Mouse (Mus musculus) lung, adult 18-20 months (tissue): Measurements from ENCODE around the gene Cacna1c.

Experiments used
- DNase-seq, 2 experiments: peaks; one replicate each; pipeline ENCODE4 v3.0.0; 2022; ENCODE audit warnings: mixed read lengths in 2 of 2

The Cacna1c gene

GRCm38 (mm10) chr6:119088381-119088780 is 107.8 kb downstream of the Cacna1c start:
- DNase-seq = peak in 1 of 2 experiments; percentile 16

DNA sequence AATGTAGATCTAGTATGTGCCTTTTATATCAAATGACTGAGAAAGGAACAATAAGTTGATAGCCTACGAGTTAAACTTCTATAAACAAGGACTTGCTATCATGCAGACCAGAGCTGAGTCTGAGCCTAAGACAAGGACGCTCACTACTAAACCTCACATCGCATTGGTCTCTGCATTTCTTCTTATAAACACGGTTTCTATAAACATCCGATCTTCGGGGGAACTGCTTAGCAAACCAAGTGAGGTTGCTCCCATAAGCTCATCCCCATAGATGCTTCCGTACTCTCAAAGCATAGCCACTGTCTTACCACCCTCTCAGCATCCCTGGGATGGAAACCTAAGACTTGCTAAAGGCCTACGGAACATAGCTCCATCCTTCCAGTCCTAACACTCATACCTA is 108.3 kb downstream of the Cacna1c start:
- no peak for DNase-seq

GRCm38 (mm10) chr6:119085789-119086188 is 110.4 kb downstream of the Cacna1c start:
- DNase-seq = no peak

DNA sequence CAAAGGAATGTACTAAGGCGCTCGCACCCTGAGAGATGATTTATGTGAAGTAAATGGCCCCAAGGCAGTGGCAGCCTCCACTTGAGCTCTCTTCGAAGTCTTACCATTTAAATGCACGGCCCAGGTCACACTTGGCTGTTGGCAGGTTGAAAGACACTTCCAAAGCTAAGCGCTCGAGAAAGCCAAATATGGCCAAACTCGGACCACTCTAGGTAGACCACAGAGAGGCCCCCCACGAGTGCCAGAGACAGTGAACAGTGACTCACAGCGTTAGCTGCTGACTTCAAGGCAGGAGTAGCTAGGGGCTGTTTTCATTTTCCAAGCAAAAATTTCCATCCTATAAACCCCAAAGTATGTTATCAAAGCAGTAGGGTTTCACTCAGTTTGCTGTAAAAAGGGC is 111.7 kb downstream of the Cacna1c start:
- DNase-seq = no peak

DNA sequence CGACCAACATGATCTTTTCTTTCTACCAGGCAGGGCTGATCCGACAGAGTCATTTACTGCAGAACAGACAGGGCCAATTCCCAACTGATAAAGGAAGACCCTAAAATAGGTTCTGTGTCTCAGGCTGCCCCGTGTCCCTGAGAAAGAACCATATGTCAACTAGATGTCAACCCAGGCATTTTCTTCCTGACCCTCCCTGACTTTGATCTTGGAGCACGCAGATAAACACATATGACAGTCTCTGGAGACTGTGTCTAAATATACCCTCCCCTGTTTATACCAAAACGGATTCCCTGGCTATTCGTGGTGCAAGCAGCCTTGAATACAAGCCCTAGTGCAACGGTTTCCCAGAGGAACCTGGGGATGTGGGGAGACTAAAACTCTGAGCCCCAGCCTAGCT is 112.7 kb downstream of the Cacna1c start:
- DNase-seq = no peak

DNA sequence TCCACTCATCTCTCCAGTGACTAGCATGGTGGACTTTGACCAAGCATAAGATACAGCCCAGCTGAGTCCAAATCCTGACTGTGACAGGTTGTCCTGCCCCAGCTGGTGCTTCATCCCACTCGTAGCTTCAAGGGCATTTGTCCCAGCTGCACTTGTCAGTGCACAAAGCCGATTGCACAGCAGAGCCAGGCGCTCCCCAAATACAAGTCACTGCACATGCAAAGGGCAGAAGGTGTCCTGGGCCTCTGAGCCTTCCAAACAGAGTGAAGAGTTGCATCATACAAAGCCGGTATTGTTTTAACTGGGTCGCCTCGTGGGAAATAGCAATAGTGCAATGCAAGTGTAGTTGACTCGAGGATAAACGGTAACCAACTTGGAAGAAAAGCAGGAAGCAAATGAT is 113.6 kb downstream of the Cacna1c start:
- DNase-seq = peak in 1 of 2 experiments; percentile 43

GRCm38 (mm10) chr6:119081650-119082049 is 114.6 kb downstream of the Cacna1c start:
- DNase-seq = no peak

DNA sequence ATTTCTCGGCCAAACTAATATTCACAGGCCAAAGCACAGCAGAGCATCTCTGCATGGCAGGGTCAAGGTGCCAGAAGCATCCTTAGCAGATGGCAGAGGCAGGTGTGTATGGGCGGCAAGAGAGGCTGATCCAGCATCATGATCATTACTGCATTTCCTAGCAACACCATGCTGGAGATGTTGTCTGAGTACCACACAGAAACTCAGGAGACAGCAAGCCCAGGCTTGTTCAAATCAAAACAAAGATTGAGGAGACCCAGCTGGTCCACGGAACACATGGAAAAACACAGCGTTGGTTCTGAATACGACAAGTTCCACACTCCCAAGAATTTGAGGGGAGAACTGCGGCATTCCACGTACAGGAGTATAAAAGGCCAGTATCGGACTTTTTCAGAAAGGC is 116.6 kb downstream of the Cacna1c start:
- DNase-seq = peak in 1 of 2 experiments; percentile 14

- no peak for DNase-seq
Observed at GRCm38 (mm10) chr6:119078912-119079311, 117.3 kb downstream of the Cacna1c start.

DNA sequence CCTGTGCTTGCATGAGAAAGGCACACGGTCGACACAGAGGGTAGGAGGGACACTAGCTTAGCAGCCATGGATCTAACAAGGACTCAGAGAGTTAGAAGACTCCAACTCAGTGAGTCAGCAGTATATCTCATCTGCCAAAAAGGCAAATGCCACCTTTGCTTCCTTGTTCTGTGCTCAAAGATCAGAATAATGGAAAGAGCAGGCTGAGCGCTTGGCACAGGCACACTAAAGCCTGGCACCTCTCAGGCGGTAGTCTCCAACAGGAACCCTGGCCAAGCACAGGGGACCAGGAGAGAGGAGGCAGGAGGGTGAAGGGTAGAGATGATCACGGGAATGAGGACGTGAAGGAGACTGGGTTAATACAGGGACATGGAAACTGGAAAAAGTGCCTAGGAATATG is 119.0 kb downstream of the Cacna1c start:
- no peak for DNase-seq

- no peak for DNase-seq
Observed at GRCm38 (mm10) chr6:119073419-119074071, 122.7 kb downstream of the Cacna1c start.

- DNase-seq = no peak
Observed at GRCm38 (mm10) chr6:119072772-119073171, 123.4 kb downstream of the Cacna1c start.

GRCm38 (mm10) chr6:119070771-119071170 is 125.4 kb downstream of the Cacna1c start:
- no peak for DNase-seq

DNA sequence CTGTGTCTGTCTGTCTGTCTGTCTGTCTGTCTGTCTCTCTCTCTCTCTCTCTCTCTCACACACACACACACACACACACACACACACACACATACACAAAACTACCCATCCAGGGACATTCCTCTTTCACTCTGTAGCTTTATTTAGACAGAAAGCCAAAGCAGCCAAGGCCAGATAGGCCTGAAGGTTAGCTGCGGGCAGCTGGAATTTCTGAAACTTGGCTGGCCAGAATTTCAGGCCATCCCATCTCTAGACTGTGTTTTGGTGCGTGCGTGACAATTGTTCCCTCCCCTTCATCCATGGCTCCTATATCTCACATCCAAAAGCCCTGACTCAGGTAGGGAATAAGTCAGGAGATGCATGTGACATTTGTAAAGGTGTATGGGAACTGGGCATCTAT is 125.9 kb downstream of the Cacna1c start:
- no peak for DNase-seq

DNA sequence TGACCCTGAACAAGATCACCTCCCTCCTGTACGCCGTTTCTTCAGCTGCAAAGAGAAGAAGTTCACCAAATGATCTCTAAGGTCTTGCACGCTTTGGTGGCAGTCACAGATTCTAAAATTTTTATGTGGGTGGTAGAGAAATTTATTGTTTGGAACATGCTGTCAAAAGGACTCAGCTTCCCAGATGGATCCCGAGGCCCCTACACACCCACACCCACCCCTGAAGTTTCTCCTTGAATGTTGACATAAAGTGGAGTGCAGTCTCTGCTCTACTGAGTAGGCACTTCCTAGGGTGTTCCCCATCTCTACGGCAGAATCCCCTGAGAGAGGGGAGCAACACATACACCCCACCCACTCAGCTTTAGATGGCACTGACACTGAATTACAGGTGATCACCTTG is 127.1 kb downstream of the Cacna1c start:
- no peak for DNase-seq

GRCm38 (mm10) chr6:119068650-119069049 is 127.6 kb downstream of the Cacna1c start:
- DNase-seq = no peak

GRCm38 (mm10) chr6:119064961-119065360 is 131.3 kb downstream of the Cacna1c start:
- DNase-seq = no peak

- DNase-seq = no peak
Observed at GRCm38 (mm10) chr6:119064430-119064829, 131.8 kb downstream of the Cacna1c start.

GRCm38 (mm10) chr6:119062695-119063094 is 133.5 kb downstream of the Cacna1c start:
- no peak for DNase-seq

DNA sequence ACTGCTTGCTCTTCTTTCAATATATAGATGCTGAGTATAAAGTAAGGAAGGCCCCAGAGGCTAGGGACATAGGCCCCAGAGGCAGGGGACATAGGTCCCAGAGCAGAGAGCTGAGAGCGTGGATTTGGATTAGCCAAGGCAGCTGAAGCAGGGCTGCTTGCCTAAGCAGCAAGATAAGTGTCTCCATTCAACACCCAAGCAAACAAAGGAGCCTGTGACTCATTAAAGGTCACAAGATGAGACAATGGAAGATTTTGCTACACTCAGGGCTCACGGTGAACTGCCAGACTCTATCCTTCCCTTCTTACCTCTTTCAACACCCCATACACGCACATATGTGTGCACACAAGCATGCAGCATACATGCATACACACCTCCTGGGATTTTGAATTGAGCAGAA is 137.3 kb downstream of the Cacna1c start:
- DNase-seq = peak in 1 of 2 experiments; percentile 43

- no peak for DNase-seq
Observed at GRCm38 (mm10) chr6:119058461-119058860, 137.8 kb downstream of the Cacna1c start.

GRCm38 (mm10) chr6:119057076-119057479 is 139.1 kb downstream of the Cacna1c start:
- DNase-seq = no peak

DNA sequence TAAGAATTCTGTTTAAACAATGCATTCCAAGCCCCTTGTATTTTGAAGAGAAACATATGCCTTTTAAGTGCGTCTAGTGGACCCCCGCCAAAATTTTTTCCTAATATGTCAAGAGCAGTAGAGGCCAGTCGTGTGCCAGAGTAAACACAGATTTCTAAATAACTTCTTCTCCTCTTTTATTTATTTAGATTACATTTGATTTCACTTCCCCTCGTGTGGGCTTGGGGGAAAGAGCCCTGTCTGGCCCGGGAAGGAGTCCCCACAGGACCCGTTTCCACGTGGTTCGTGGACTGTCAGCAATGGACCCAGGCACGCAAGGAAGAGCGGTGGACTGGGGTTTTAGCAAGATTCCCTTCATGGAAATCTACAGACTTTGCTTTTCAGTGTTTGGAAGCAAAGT is 143.4 kb downstream of the Cacna1c start:
- peak; percentile 48 to 66 for DNase-seq

- DNase-seq = peak; percentile 15 to 26
Observed at GRCm38 (mm10) chr6:119052366-119052765, 143.9 kb downstream of the Cacna1c start.

GRCm38 (mm10) chr6:119051721-119052120 is 144.5 kb downstream of the Cacna1c start:
- peak; percentile 47 to 67 for DNase-seq
